Mouse (Mus musculus): Measurements from ENCODE around the gene Cdx2.

DNA sequence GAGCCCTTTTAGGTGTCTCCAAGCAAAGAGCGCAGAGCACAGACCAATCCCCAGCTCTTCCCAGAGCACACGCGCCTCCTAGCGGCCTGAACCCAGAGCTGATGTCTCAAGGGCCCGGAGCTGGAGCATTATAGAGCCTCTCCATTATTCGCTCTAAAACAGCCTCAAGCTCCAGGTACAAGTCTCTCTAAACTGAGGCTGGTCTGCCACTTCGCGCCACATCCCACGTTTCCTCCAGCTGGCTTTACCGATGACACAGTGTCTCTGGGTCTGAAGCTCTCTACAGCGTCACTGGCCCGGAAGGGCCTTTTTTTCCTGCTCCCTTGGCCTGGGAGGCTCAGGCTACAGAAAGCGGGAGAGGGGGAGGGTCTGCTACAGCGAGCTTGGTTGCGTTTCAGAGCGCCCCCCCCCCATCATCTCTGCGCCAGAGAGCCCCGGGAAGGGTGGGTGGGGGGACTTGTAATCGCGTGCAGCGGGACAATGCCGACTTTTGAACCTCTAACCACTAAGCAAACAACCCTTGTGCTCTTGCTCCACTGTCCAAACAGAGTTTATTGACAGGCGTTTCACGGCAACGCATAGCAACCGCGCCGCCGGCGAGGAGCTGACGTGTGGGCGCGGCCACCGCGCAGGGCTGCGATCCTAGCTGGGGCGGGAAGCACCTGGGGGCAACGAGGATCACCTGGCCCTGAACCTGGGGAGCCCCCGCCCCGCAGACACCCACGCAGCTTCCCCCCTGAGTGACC is 7.6 kb downstream of the Cdx2 start:
- TF ChIP-seq CTCF (IDR thresholded peaks at IDR 0.05) (peak; percentile 74), POLR2A (IDR thresholded peaks at IDR 0.05; ENCODE audit: insufficient read depth, low read depth, low read length) (no peak), EP300 (IDR thresholded peaks at IDR 0.05; ENCODE audit: insufficient read depth, low read depth, low read length) (no peak)

All from heart, adult 2 months (tissue).